Mouse (Mus musculus): ENCODE data around the gene Sdc4.

- TF ChIP-seq CTCF (IDR thresholded peaks at IDR 0.05; ENCODE audit: low read depth, low read length) (no peak), POLR2A (IDR thresholded peaks at IDR 0.05; ENCODE audit: extremely low read depth, insufficient read depth, low read length) (no peak)
These were observed 1.9 kb upstream of the Sdc4 start for GRCm38 (mm10) chr2:164445399-164446085.

Measured in liver, adult 2 months (tissue).